In genomic region chr11:86059123-86059522, GRCm38 (mm10) we compare ENCODE assay signal across 16 mouse cellular contexts.
DNase-seq lines count a peak whose midpoint lies in the region; ATAC-seq lines count a peak whose summit lies in the region.
"Had no signal": no experiment of that assay in that cellular context is flagged by ENCODE, and none has a peak within 500 bp of the region (broad histone marks: within the 10 kb centered on the region; RNA-seq: fewer than 3 reads in every experiment).

No protein-coding gene starts in this region.

- peak overlapping the region; percentile 36; the same call in 1 of the 2 replicates for H3K27ac ChIP-seq in heart, embryonic 13.5 days (replicated peaks)
- H3K27ac ChIP-seq in brown adipose tissue, adult 24 weeks (replicated peaks; ENCODE audit: low read depth, low read length), result peak overlapping the region; percentile 58; the same call in 1 of the 2 replicates
- H3K27ac ChIP-seq in hindbrain, embryonic 16.5 days (ENCODE audit: low read depth, low read length), result no peak overlapping the region
- H3K27ac ChIP-seq: forebrain, embryonic 15.5 days; hindbrain, postnatal 0 days; midbrain, embryonic 10.5 days had no signal

- H3K4me3 ChIP-seq in heart, embryonic 13.5 days, result no peak overlapping the region
- H3K4me3 ChIP-seq in brown adipose tissue, adult 24 weeks (ENCODE audit: insufficient read depth, low read depth, low read length), result no peak overlapping the region
- no peak overlapping the region for H3K4me3 ChIP-seq in hindbrain, embryonic 16.5 days (ENCODE audit: low read length)
- H3K4me3 ChIP-seq: forebrain, embryonic 15.5 days; midbrain, embryonic 10.5 days had no signal

- DNase-seq in heart, postnatal 4 days, result no peak
- DNase-seq in ovary, adult 18-20 months (ENCODE audit: low spot score), result peak; percentile 17
- no peak for DNase-seq in ovary, postnatal 10 days (ENCODE audit: low spot score)
- DNase-seq in cerebellum, adult 11-12 months, result no peak
- DNase-seq: cerebellum, postnatal 36 days; liver; lung, adult 18-20 months; lung, postnatal 4 days; spleen, adult 18-20 months; thymus, adult 18-20 months had no signal

- peaks cover 15% of the 10 kb centered on the region; the same call in 1 of the 2 replicates for H3K36me3 ChIP-seq in heart, embryonic 13.5 days
- no peaks in the 10 kb centered on the region for H3K36me3 ChIP-seq in hindbrain, embryonic 16.5 days (ENCODE audit: control insufficient read depth, insufficient read depth, low read length)
- H3K36me3 ChIP-seq: forebrain, embryonic 15.5 days had no signal

- no peaks in the 10 kb centered on the region for H3K27me3 ChIP-seq in heart, embryonic 13.5 days (replicated peaks)
- no peaks in the 10 kb centered on the region for H3K27me3 ChIP-seq in hindbrain, embryonic 16.5 days (replicated peaks; ENCODE audit: control insufficient read depth, insufficient read depth, low read length)
- H3K27me3 ChIP-seq: forebrain, embryonic 15.5 days had no signal

- H3K9ac ChIP-seq in heart, embryonic 13.5 days, result no peak overlapping the region
- H3K9ac ChIP-seq in hindbrain, embryonic 16.5 days (ENCODE audit: low read depth, low read length), result no peak overlapping the region
- H3K9ac ChIP-seq: forebrain, embryonic 15.5 days had no signal

- 14% methylated on average over 4 of the region's 4 CpGs for WGBS in heart, embryonic 13.5 days
- WGBS in hindbrain, embryonic 16.5 days, result 77% methylated on average over 4 of the region's 4 CpGs

- no peak for ATAC-seq in heart, embryonic 13.5 days (ENCODE audit: extremely low read depth, insufficient number of reproducible peaks, low FRiP score, low TSS enrichment)
- ATAC-seq in hindbrain, embryonic 16.5 days, result no peak
- ATAC-seq: forebrain, embryonic 15.5 days; hindbrain, postnatal 0 days had no signal

- peaks cover 8% of the 10 kb centered on the region for H3K4me1 ChIP-seq in heart, embryonic 13.5 days
- peaks cover 4% of the 10 kb centered on the region; the same call in 1 of the 2 replicates for H3K4me1 ChIP-seq in brown adipose tissue, adult 24 weeks (ENCODE audit: control insufficient read depth, insufficient read depth, insufficient read length, low read length)
- H3K4me1 ChIP-seq in hindbrain, embryonic 16.5 days (ENCODE audit: control insufficient read depth, insufficient read depth, low read depth, low read length), result no peaks in the 10 kb centered on the region
- H3K4me1 ChIP-seq: forebrain, embryonic 15.5 days; midbrain, embryonic 10.5 days had no signal

- no peaks in the 10 kb centered on the region for H3K9me3 ChIP-seq in heart, embryonic 13.5 days
- H3K9me3 ChIP-seq in hindbrain, embryonic 16.5 days (ENCODE audit: control insufficient read depth, low read length), result no peaks in the 10 kb centered on the region
- H3K9me3 ChIP-seq: forebrain, embryonic 15.5 days; midbrain, embryonic 10.5 days had no signal

- H3K4me2 ChIP-seq in heart, embryonic 13.5 days, result no peak overlapping the region
- H3K4me2 ChIP-seq in hindbrain, embryonic 16.5 days (ENCODE audit: low read length), result no peak overlapping the region
- H3K4me2 ChIP-seq: forebrain, embryonic 15.5 days had no signal
